Mouse (Mus musculus) urinary bladder, postnatal 36 days (tissue): Measurements from ENCODE around the gene Igfbp5.

Experiments used
- DNase-seq, 2 experiments: peaks; one replicate each; pipeline ENCODE4 v3.0.0; 2022; ENCODE audit warnings: low spot score in 2 of 2, mixed read lengths in 1 of 2

Gene Igfbp5

DNA sequence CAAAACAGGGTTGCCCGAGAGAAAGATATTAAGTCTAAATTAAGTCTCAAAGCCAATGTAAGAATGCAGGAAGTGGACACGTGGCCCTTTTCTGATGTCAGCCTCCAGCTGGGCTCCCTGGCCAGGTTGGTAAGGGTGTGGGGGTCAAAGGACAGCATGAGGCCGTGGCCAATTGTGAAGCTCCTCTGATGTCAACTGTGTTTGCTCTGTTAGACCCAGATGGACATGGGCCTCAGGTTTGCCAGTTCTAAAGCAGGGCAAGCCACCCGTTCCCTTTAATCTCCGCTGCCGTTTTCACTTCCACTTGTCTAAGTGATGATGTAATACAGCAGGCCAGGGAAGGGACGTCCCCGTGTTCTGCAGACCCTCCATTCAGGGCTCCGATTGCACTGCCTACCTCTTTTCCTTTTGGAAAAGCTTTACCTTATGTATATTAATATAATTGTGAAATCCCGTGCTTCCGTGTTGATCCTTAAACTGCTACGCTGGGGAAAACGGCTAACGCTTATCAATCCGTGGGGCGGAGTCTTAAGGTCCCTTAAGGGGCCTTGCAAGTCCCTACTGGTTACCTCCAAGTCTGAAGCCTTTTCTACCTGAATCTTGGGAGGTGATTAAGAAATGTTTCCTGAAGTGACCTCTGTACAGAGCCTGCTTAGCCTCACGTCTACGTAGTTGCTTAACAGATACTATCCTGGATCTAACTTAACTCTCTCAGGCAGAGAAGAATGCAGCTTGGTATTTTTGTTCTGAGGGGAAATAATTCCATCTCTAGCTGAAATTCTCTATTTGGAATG lies 31.8 kb downstream of the Igfbp5 start:
- DNase-seq = peak in 1 of 2 experiments; percentile 18

DNA sequence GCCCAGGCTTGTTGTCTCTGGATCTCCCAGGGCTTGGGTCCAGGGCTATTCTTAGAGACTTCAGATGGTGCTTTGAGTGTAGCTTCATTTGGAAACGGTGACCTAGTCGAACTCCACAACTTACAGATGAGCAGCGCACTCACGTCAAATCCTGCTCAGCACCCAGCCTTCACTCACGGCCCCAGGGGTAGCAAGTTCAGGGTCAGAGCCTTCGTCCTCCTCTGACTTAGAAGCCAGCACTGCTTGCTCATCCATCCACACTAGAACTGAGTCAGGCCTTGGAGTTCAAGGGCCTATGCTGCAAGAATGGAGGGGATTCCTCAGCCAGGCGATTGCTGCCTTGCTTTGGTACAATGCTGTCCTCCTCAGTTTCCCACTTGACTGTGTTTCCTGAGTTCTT lies 34.9 kb downstream of the Igfbp5 start:
- DNase-seq = no peak

DNA sequence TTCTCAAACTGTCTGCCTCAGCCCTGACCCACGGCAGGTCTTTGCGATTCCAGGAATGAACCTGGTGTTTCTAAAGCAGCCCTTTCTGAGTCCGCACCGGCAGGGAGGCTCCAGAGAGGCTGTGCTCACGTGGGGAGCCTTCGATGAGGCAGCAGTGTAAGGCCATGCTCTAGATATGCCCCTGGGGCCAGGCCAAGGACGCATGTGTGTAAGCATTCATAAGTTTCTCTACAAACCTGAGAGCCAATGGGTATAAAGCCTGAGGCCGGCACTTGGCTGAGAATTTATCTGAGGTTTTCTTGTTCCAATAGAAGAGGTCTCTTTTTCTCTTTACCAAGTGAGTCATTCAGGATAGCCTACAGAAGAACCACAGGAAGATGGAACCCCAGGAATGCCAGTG lies 35.3 kb downstream of the Igfbp5 start:
- no peak for DNase-seq

DNA sequence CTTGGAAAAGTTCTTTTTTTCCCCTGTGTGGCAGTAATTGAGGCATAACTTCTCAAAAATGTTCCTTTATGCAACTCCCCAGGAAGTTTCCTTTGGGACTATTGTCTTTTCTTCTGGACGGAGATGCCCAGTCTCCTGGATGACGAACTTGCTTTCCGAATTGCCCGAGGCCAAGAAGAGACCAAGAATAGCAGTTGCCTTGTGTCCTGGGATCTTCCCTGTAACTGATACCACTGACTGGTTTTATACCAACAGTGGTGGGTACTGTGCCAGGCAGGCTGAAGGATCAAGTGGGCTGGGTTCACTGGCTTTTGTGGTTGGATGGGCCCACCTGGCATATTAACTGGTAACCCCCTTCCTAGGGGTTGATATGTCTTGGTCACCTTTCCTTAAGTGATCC lies 41.1 kb downstream of the Igfbp5 start:
- no peak for DNase-seq

DNA sequence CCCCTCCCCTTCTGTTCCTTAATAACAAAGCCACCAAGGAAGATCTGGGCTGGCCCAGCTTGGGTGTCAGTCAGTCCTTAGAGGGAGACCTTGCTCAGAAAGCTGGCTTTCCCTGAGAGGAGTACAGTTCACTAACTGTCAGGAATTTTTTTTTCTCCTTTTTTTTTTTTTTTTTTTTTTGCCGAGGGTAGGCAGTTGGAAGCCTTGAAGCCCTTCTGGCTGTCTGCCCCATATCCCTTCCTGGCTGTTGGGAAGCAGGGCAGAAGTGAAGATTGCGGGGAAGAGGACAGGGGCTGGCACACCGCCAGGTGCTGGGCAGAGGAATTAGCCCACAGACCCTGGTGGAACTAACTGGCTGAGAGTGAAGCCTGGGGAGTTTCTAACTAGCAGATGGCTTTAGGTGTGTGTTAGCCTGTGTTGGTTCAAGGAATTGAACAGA lies 42.0 kb downstream of the Igfbp5 start:
- no peak for DNase-seq

DNA sequence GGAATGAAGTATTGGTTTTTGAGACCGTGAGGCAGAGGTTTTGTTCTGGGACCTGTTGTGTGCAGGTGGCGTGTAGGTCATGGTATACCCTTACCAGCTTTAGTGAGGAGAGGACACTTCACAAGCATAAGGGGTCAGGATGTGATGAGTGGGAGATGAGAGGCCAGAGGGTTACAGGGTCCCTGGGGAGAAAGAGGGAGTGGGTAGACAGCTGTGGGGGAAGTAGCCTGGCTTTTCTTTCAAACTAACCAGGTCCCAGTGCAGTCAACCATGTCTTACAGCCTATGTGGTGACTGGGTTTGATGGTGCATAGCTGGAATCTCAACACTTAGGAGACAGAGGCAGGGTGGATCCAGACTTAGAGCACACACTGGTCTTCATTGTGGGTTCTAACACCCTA lies 44.2 kb downstream of the Igfbp5 start:
- DNase-seq = no peak

DNA sequence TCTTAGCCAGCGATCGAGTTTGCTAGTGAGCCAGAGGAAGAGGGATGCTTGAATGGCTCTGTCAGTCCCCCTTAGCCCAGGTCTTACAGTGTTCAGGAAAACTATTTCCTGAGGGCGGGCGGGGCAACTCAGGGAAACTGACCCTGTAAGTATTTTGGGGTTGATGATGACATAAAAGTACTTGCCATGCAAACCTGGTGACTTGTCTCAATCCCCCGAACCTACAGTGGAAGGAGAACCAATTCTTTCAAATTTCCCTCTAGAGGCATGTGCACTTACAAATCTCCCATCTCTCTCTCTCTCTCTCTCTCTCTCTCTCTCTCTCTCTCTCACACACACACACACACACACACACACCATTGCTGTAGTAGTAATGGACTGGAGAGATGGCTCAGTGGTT lies 45.8 kb downstream of the Igfbp5 start:
- no peak for DNase-seq

DNA sequence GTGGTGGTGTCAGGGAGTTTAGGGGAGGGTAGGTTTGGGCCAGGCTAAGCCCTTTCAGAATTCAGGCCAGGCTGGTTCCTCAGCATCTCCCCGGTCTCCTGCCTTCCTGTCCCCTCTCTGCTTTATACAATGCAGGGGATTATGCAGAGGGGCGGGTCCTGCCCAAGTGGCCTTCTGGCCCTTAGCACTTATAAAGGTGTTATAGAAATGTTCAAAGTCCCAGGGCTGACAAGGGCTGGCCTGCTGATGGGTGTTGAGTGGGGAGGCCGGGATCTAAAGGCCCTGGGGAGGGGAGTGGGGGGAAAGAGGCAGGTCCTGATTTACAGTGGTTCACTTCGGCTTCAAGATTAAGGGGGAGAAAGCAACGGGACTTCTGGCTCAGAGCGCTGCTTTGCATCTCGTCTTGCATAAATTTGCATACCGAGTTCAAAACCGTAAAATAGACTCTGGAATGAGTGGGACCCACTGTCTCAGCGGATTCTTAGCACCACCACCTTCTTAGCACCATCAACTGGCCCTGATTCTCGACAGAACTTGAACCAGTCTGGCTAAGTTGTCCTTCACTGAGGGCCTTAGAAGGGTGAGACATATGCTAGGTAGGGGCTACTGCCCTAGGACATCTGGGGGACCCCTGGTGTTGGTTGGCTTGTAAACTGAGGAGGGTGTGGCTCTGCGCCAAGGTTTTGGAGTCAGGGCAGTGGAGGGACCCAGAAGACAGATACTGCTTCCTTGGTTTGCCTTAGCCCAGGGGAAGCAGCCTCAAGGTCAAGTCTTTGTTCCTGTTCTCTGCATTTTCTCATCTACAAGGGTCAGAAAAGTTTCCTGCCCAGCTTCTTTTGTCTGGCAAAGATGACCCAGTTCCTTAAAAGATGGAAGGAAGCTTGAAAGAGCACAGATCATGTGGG lies 47.0 kb downstream of the Igfbp5 start:
- no peak for DNase-seq

DNA sequence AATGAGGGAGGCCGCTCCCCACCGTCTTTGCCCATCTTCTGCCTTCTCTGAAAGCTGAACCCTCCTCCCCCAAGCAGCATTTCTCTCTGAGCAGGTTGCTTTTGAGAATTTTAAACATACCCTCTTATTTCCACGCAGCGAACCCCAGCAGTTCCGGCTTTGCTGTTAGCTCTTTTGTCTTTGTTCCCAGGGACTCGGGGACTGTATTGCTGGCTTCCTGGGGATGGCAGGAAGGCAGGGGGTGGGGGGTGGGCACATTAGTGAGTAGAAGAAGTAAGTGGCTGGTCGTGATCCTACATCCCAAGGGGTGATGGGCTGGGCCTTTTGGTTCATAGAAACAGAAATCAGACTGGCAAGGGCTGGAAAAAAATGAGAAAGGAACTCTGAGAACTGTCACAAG lies 47.8 kb downstream of the Igfbp5 start:
- no peak for DNase-seq

DNA sequence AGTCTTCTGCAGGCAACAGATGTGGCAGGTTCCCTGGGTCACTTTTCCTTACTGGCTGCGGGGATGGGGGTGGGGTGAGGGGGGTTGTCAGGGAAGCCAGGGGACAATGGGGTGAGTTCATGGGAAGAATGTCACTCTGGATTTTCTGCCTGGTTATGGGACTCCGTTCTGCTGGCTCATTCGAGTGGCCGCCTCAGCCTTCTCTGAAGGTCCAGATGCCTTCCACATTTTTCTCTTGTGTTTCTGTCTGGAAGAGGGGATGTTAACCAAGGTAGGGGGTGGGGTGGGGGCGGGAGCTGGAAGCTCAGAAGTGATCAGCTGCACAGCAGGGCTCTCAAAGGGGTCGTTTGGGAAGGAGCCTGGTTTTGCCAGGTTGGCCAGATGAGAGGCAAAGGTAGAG lies 48.2 kb downstream of the Igfbp5 start:
- DNase-seq = no peak

DNA sequence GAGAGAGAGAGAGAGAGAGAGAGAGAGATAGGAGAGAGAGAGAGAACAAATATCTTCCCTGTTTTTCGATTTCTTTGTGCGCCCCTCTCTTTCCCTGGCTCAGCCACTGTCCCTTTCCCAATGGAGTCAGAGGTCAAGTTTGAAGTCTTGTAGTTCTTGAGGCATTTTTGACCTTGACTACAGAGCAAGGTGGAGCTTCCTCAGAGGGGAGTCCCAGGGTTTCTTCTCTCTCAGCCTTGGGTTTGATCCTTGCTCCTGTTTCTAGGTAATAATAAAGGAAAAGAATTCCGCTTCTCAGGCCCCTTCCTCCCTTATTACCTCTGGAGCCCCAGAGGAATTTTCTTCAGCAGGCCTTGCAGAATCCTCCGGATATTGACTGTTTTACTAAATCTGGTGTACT lies 48.8 kb downstream of the Igfbp5 start:
- DNase-seq = no peak

DNA sequence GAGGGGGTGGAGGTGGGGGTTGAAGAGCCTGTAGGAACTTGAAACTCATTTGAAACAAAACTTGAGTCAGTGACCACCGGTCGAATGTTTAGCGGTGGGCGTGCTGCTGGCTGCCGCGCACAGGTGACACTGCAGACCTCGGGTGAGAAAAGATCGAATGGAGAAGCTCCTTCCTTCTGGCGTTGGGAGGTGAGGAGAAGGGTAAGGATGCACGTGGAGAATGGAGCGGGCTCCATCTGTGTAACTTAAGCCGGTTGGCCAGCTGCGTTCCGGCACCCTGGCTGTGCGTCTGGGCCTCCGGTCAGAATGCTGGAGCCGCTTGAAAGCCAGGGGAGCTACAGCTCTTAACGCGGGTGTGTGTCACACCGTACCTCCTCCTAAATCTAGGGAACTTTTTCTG lies 49.4 kb downstream of the Igfbp5 start:
- no peak for DNase-seq

DNA sequence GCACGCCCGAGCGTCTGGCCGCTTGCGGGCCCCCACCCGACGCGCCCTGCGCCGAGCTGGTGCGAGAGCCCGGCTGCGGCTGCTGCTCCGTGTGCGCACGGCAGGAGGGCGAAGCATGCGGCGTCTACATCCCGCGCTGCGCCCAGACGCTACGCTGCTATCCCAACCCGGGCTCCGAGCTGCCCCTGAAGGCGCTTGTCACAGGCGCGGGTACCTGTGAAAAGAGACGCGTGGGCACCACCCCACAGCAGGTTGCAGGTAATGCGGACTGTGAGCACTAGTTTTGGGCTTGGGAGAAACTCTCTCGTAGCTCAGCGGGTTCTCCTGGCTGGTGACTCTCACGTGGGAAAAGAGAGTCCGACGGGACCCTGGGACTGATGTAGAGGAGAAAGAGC lies 50.0 kb downstream of the Igfbp5 start:
- peak in 1 of 2 experiments; percentile 12 for DNase-seq

DNA sequence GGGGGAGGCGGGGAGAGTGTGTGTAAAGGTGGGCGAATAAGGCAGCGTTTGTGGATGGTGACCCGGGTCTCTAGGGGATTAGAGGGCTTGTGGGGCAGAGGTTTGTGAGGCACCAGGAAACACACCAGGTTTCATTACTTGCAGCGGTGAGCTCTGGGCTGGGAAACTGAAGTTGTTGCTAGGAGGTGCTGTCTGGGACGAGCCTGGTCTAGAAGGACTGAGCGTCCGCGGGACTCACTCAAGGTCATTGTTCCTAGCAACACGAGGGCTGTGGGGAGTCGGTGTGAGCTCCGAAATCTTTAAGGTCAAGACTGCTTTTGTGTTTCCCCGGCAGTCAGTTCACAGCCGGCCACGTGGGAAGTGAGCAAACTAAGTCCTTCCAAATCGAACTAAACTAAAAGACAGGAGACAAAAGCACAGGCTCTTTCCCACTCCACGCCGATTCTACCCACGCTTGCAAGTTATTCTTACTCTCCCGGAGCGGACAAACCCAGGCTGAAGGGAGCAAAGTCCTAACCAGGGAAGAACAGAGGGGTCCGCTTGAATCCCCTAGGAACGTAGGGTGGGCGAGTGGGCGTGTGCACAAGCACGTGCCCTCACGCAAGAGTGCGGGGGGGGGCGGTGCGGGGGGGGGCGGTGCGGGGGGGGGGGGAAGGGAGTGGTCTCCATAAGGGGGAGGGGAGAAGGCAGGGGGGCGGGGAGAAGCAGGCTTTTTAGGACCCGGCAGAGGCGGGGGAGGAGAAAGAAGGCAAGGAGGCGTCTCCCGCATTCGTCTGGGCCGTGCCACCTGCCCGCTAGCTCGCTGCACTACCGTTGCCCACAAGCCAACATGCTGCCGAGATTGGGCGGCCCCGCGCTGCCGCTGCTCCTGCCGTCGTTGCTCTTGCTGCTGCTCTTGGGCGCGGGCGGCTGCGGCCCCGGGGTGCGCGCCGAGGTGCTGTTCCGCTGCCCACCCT lies 50.7 kb downstream of the Igfbp5 start, which contains the start of gene Igfbp2:
Gene Igfbp2 (plus strand): TSS at position 753 of the 956 bp plus-strand sequence.
- peak; percentile 35 to 58 for DNase-seq

DNA sequence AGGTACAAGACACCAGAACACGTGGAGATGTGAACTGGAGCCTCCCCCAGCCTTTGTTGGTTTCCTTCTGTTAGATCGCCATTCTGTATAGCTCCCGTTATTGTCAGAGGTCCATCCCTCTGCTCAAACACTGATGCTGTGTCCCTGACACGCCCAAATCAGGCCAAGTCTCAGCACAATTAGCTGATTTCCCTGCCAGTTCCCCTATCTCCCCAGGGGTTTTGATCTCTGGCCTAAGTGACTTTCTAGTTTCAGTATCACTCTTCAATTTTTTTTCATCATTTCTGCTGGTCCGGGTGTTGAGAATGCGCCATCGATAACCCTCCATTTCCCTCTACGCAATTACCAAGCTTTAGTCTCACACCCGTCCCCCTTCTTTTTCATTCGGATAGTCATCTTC lies 51.8 kb downstream of the Igfbp5 start:
- no peak for DNase-seq

DNA sequence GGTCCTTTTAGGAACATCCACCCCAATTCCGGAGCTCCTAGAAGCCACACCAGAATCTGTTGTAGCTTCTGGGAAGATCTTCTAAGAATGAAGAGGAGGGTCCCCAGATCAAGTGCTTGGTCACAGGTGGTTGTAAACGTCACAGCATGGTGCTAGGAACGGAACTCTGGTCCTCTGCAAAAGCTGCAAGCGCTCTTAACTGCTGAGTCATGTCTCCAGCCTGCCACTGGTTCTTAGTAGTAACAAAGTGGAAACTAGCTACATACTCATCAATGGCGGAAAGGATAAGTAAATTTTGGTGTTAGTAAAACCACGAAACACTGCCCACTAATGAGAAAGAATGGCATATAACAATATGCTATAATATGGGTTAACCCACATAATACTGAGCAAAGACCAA lies 54.7 kb downstream of the Igfbp5 start:
- no peak for DNase-seq

DNA sequence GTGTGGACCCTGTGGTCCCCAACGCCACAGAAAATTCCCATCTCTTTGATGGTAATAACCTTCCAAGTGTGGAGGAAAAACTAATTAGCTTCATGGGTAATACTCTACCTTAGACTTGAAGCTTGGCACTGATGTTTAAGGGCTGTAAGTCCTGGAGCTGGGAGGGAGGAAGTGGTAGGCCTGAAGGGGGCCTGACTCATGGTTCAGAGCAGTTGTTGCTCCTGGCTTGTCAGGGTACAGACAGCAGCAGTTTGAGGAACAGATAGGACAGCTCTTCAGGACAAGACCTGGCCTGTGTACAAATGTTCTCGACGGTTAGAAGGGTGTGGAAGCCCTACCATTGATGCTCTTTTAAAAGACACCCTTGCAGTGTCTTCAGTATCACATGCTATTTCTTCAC lies 59.1 kb downstream of the Igfbp5 start:
- DNase-seq = no peak

DNA sequence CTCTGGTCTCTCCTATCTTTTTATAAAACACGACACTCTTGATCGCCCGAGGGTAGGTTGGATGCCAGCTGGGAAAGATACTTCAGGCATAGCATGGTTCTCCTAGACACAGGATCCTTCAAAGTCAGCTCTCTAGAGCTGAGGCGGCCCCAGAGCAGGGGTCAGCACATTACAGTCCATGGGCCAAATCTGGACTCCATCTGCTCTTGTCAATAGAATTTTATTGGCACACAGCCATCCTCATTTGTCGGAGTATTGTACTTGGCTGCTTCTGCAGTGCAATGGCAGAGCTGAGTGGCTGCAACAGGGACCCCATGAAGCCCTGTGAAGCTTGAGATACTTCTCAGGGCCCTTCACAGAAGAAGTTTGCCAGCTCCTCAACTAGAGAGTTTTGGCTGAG lies 59.5 kb downstream of the Igfbp5 start:
- DNase-seq = no peak

DNA sequence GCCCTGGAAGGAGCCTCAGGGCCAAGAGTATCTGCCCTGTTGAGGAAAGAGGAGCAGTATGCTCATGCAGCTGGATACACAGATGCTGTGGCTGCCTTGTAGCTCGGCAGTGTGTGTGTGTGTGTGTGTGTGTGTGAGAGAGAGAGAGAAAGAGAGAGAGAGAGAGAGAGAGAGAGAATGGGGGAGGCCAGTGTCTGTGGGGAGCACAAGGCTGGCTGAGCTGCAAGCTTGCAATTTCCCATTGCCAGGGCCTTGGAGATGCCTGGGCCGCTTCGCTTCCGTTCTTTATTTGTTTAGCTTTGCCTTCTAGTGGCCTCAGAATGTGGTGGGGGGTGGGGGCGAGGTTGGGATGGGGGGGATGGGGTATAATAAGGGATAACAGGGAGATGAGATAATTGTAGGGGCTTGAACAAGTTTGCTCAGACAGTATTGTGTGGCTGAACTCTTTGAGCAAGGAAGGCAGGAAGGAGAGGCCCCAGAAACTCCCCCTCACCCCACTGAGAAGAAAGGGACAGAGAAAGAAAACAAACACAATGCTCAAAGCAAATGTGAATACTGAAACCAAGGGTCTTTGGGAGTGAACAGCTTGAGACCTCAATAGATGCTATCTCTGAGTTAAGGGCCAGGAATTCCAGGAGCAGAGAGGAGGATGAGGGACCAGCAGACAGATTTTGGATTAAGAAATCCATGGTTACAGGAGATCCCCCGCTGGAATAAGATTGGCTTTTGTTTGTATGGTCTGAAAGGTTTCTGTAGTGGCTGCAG lies 60.9 kb downstream of the Igfbp5 start:
- DNase-seq = no peak

DNA sequence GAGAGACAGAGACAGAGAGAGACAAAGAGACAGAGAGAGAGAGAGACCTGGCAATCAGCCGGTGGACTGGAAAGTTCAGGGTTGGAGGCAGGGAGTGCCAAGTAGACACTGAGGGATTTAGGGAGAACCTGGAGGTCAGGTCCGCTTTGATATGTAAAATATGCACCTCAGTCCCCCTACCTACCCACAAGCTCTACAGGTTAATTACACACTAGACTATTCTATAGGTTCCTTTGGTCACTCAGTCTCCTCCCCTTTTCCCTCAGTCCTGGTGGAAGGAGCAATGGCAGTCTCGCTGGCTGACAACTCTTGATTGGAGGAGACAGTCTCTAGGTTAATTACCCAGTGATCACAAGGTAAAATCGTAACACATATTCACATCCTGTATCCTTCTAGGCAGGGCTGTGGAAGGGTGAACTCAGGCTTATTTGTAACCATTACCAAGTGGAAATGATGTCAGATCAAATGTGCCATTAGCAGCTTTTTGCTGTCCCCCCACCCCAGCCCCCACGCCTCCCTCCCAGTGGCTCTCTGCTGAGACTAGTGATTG lies 61.5 kb downstream of the Igfbp5 start:
- no peak for DNase-seq

DNA sequence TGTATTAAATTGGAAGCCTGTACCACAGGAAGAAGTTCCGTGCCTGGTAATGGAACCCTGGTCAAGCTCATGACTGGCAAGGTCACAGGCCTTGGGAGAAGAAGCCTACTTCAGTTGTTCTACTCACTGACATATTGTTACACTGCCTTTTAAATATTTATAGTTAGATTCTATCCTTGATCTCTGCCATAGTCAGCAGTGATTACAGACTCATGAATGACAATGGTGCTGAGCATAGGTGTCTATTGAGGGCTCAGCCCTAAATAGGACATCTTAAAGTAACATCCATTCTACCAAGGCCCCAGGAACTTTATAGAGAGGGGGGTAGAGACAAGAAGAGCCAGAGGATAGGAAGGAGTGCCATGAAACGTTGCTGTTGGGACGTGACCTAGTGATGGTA lies 63.6 kb downstream of the Igfbp5 start:
- DNase-seq = no peak
